Mouse (Mus musculus): ENCODE results near the gene Depdc1b.

Gene Depdc1b

DNA sequence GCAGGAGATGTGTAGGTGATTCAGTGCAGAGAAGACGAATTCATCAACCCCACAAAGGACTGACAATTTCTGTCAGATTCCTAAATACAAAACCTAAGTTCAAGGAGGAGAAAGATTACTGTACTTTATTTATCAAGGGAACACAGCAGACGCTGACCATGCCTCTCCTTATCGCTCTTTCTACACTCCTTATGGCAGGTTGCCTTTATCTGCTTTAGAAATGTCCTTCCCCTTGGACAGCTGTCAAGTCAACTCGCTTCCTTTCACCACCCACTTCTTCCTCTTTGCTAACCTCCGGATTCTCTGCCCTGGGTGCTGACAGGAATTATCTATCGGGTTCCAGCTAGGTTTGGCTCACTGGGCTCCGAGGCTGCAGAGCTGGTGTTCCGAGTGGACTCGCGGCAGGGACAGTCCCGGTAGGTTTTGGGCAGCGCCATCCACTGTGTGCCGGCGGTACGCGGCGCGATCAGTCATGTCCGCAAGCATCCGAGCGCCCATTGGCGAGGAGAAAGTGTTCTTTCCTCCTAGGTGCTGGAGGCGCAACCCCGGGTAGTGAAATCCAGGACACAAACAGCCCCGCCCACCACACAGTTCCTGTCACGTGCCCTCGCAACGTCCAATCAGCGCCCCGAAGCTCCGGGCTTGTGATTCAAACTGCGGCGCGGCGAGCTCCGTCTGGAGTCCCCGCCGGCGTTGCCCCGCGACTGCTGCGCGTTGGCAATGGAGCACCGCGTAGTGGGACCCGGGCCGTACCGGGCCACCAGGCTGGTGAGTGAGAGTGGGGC is at the start of gene Depdc1b:
Depdc1b (plus strand) TSS at position 631 of the 785 bp plus-strand sequence.
- in situ Hi-C loops (cut with MboI; ENCODE audit: unreplicated experiment in 2 of 2) = loop anchor here in 1 of 2 experiments (10.0 kb wide), 1 partner anchor 1201 kb away; no protein-coding TSS in a partner anchor

DNA sequence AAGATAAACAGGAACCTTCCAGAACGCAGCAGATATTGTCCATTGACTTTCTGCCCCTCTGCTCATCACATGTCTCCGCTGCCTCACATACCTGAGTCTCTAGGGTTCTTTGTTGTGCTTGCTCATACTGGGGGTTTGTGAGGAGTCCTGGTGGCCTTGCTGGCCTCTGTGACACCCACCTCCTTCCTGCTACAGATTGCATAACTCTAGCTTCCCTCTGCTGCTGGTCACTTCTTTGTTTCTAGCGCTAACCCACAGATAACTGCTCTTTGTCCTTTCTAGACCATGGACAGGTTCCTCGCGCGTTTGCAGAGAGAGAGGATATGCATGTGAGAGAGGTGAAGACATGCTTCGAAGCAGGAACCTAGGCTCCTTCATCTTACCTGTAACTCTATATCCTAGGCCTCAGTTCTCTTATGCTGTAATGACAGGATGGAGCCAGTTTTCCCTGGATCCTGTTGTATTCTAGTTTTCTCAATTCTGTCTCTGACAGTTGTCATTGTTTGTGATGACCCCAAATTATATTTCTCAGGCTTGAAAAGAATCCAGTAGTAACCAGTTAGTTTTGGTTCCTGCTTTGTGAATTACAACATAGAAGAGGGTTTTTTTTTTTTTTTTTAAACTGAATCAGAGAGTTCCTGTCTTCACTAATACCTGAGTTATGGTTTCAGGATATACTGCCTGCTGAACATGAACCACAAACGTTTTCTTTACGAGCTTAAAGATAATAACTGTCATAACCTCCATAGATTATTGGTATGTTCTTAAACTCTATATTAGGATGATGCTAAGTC is 48.1 kb upstream of the Depdc1b start:
- in situ Hi-C loops (cut with MboI; ENCODE audit: unreplicated experiment in 2 of 2) = no loop called here

DNA sequence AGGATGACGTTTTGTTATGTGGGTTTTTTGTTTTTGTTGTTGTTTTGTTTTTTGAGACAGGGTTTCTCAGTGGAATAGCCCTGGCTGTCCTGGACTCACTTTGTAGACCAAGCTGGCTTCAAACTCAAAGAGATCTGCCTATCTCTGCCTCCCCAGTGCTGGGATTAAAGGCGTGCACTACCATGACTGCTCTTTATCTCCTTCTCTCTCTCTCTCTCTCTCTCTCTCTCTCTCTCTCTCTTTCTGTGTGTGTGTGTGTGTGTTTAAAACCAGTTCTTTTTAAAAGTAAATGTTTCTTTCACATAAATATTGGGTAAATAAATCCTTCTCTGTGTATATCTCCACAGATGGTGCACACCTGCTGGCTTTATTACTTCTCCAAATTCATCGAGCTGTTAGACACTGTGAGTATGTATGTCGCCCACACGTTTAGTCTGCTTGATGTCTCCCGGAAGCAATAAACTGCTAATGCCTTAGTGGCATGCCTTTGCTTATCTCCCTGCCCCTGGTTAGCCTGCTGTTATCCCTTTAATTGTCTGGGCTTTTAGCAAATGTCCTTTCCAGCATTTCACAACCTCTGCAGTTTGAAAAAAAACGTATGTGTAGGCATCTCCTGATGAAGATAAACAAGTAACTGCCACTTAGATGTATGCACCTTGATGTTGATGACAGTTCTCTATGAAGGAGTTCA is 44.5 kb upstream of the Depdc1b start:
- in situ Hi-C loops (cut with MboI; ENCODE audit: unreplicated experiment in 2 of 2) = no loop called here

DNA sequence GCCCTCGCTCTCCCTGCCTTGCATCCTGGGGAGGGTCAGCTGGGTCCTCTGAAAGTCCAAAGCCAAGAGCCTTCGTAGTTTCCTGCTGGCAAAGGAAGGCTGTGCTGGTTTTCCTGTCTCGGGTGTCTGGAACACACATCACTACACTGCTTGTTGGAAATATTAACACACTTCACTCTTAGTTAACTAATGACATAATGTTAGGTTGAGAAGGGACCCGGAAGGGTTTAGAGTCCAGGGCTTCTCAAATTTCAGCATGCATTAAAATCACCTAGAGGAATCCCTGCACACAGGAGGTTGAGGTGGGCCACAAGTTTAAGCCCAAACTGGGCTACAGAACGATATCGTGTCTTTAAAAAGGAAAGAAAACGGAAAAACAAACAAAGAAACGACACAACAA is 43.8 kb upstream of the Depdc1b start:
- in situ Hi-C loops (cut with MboI; ENCODE audit: unreplicated experiment in 2 of 2) = no loop called here

DNA sequence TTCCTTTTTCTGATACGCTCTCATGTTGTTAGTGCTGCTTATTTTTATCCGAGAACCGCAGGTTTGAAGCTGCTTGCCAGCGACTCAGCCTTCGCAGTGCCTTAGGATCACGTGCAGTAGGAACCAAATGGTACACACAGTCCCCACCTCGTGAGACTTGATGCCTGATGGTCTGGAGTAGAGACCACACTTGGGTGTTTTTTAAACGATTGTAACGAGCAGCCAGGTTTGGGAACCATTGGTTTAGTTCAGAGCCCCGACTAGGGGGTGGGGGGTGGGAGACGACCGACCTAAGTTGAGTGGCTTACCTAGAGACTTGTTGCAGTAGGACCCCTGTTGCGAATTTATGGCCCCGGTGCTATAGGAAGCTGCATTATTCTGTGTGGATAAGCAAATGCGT is 43.1 kb upstream of the Depdc1b start:
- in situ Hi-C loops (cut with MboI; ENCODE audit: unreplicated experiment in 2 of 2) = no loop called here

DNA sequence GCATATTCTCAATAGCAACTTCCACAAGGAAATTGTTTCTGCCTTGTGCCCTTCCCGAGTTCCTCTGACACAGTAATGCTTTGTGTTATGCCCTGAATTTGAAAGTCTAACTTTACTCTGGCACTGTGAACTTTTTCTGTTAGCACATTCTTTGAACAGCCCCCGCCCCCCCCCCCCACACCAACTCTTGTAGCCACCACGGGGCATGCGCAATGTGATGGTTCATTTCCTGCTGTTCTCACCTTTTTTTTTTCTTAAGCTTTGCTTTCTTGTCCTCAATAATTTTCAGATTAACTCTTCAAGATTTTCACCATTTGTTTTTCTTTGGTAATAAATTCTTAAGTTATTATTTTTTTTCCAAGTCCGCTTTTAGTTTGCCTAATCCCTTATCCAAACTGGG is 42.7 kb upstream of the Depdc1b start:
- in situ Hi-C loops (cut with MboI; ENCODE audit: unreplicated experiment in 2 of 2) = no loop called here

DNA sequence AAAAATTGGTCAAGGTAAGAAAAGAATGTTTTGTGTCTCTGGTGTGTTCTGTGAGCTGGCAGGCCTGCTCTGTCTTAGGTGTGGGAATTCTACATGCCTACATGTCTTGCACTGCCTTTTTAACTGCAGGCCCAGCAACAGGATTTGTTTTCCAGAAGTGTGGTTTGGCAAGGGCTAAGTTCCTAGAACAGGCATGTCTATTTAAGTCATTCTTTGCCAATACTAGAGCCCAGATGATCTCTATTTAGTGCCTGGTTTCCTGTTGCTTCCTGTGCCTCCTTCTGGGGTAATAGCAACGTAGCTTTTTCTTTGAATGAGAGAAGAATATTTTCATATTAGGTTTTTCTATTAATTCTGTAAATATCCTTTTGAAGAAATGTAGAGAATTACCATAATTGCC is 39.6 kb upstream of the Depdc1b start:
- in situ Hi-C loops (cut with MboI; ENCODE audit: unreplicated experiment in 2 of 2) = no loop called here

DNA sequence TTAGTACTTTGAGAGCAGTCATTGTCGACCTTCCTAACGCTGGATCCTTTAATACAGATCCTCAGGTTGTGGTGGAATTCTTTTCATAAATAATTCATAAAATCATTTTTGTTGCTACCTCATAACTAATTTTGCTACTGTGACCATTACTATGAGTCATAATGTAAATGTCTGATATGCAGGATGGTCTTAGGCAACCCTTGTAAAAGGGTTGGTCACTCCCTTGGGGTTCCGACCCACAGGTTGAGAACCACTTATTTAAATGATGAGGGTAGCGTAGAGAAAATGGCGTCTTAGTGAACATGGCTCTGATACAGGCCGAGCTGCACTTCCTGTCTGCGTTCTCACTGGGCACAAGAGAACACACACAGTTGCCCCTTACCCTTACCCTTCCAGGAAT is 38.8 kb upstream of the Depdc1b start:
- in situ Hi-C loops (cut with MboI; ENCODE audit: unreplicated experiment in 2 of 2) = no loop called here

DNA sequence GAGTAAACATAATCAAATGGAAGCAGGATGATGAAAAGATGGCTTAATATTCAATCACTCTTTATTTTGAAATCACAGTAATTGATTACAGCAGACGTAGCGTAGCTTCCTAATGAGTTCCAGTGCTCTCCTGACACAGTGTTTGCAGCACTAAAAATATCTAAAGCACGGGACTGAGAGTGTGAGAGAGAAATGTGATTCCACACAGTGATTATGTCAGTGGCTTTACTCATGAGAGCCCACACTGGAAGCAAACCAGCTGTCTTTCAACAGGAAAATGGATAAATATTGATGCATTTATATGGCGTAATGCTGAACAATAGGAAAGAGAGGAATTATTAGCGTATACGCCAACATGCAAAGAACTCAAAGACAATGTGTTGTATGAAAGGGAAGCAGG is 37.5 kb upstream of the Depdc1b start:
- in situ Hi-C loops (cut with MboI; ENCODE audit: unreplicated experiment in 2 of 2) = no loop called here

DNA sequence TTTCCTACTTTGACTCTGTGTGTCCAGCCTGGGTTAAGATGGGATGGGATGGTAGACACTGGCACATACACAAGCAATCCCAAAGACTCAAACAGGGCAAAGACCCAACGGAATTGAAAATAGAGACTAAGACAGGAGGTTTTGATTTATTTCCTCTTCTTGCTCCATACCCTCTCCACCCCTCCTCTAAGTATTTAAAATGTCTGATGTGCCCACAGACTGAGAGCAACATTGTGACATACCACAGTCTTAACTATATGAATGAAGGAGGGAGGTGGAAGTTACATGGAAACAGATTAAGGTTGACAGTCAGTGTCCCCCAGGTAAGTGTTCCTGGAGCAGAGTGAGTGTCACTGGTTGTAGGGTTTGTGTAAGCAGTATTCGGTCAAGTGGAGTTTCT is 31.8 kb upstream of the Depdc1b start:
- in situ Hi-C loops (cut with MboI; ENCODE audit: unreplicated experiment in 2 of 2) = no loop called here

DNA sequence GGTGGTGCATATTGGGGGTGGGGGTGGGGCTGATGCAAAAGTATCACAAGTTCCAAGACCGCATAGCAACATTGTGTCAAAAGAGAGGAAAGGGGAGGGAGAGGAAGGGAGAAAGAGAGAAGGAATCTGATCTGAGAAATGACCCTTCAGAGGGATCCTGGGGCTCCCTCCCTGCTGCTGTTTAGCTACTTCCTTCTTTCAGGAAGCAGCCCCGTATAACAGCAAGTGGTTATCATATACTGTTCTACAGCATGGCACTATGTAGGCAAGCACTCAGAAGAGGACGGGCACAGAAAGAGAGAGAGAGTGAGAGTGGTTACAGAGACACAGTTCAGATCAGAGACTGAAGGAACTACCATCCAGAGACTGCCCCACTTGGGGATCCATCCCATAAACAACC is 28.2 kb upstream of the Depdc1b start:
- in situ Hi-C loops (cut with MboI; ENCODE audit: unreplicated experiment in 2 of 2) = no loop called here

DNA sequence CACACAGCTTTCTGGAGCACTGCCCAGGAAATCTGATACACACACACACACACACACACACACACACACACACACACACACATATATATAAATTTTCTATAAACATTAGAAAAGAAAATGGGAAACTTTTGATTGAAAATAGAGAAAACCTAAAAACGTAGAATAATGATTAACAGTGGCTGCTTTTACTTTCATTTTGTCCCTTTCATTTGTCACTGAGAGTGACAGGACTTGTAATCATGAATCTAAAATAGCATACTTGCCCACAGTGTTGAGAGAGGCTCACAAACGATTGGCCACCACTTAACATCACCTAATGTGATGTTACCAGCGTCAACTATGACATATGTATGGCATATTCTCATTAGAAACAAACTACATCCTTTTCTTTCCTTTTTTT is 26.7 kb upstream of the Depdc1b start:
- in situ Hi-C loops (cut with MboI; ENCODE audit: unreplicated experiment in 2 of 2) = no loop called here

DNA sequence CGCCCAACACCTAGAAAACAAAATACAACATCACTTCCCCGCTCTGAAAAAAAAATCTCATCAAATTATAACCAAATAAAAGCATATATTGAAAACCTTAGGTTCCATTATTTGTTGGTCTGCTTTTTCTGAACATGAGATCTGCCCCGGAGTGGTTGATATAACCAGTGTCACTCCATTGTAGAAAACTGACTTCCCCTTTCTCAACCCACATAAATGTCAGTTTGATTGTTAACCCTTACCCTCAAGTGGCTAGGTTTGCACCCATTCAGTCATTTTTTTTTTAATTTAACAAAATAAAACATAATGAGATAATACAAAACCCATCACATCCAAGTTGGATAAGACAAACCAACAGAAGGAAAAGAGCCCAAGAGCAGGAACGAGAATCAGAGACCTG is 25.8 kb upstream of the Depdc1b start:
- in situ Hi-C loops (cut with MboI; ENCODE audit: unreplicated experiment in 2 of 2) = no loop called here

DNA sequence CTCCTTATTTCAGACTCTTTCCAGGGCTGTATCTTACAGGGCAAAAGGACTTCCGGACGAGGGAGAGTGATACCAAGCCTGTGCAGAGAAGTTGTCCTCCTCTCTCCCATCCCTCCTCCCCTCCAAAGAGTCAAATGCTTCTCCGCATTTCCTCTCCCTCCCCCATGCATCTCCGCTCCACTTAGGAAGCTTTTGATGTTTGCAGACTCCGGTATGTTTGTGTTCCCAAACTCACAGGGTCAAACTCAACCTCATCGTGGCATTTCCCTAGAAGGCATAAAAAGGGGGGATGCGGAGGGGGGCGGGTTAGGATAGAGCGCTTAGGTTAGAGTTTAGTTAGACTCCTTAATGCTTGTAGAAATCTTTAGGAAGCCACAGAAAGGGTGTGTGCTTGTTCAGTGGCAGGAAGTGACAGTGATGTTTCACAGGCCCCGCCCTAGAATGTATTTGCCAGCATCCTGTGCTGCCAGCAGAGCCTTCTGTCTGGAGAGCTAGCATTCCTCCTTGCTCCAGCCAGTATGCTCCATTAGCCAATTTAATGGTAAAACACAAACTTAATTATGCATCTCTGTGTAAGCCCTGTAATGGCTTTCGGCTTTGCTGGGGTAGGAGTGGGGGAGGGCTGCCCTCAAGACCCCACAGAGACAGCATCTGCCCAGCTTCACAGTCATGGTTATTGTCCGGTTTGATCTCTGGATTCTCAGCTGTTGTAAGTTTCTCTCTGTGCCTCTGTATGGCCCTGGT is 18.6 kb upstream of the Depdc1b start:
- in situ Hi-C loops (cut with MboI; ENCODE audit: unreplicated experiment in 2 of 2) = no loop called here

DNA sequence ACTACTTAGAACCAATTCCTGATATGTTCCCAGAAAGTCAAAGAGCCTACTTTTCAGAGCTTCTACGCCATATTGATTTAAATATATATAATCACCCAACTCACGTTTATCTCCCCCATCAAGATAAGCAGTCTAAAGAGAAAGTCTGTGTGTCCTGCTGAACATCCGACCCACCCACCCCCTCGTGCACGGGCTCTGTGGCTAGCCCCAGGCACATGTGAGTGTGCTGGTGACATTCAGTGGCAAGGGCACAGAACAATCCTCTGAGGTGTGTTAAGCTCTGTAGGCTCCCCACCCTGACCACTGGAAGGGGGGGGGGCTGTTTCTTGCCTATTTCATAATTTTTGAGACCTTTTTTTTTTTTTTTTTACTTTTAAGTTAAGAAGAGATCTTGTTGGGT is 17.9 kb upstream of the Depdc1b start:
- in situ Hi-C loops (cut with MboI; ENCODE audit: unreplicated experiment in 2 of 2) = no loop called here

DNA sequence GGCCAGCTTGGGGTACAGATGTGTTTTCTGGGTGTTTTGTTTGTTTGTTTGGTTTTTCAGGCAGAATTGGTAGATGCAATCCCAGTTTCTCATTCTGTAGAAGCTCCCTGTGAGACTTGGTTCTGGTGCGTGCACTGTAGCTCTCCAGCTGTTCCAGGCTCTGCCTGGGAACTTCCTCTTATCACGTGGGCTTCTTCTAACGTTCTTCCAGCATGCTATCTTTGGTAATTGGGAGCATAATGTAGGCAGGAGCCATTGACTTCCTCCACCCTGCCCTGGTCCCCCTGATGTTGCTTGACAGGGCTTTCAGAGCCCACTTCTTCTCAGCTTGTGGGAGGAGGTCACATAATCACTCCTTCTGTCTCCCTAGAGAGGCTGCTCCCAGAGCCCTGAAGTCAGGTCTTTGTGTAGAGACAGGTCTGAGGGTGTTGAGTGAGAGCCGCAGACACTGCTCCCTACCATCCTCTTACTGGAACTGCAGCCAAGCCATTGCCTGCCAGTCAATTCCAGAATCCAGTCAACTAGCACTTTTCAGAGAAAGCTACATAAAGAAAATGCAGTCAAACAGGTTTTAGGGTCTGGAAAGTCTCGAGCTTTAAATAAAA is 15.7 kb upstream of the Depdc1b start:
- in situ Hi-C loops (cut with MboI; ENCODE audit: unreplicated experiment in 2 of 2) = no loop called here

DNA sequence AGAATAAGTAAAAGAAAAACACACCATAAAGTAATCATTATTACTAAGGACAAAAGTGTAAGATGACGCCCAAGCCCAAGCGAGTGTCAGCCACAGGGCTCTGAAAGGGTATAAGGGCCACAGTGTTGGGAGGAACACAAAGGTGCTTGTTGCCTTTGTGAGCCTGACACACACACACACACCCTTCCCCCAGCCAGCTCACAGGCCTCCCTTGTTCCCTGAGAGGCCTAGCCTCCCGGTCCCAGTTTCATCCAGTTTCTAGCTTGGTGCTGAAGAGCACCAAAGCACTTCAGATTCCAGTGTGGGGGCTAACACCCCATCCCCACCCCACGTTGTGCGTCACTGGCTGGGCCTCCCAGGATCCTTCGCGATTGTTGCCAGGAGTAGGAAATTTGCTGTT is 14.7 kb upstream of the Depdc1b start:
- in situ Hi-C loops (cut with MboI; ENCODE audit: unreplicated experiment in 2 of 2) = no loop called here

DNA sequence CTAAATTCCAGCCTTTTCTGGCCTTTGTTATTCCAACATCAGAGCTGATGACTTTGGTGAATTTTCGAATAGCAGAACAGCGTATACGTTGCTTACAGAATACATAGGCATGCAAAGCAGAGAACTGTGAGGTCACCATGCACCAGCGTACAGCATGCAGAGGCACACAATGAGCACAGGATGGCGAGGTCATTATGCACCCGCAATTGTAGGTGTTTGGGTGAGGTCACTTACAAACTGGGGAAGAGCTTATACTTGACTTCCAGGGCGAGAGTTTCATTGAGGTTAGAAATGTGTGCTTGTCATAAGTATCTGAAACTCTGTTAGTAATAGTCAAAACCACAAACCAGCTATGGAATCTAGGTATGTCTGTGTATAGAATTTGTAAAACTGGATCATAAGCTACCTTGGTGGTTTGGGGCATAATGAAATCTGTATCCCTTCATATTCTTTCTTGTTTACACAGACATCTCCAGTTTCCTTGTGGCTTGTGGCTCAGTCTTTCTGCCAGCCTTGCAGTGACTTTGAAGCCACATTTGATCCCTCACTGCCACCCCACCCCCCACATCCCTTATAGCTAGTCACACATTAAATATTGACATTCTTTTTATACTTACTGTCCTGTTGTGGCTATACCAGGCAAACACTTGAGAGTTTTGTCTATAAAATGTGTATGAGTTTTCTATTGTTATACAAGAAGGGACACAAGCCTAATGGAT is 13.0 kb upstream of the Depdc1b start:
- in situ Hi-C loops (cut with MboI; ENCODE audit: unreplicated experiment in 2 of 2) = no loop called here

DNA sequence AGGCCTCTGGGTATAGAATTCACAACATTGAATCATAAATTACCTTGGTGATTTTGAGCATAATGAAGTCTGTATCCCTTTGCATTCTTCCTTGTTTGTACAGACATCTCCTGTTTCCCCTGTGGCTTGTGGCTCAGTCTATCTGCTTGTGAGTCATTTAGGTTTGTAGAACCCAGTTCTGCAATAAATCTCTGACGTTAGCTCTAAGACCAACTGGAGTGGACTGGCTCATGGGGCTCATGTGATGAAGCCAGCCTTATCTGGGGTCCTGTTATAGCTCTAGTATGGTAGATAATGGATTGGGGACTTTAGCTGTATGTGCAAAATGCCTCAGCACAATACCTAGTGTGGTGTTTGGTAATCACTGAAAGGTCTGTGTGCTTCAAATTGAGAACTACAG is 12.3 kb upstream of the Depdc1b start:
- in situ Hi-C loops (cut with MboI; ENCODE audit: unreplicated experiment in 2 of 2) = no loop called here

DNA sequence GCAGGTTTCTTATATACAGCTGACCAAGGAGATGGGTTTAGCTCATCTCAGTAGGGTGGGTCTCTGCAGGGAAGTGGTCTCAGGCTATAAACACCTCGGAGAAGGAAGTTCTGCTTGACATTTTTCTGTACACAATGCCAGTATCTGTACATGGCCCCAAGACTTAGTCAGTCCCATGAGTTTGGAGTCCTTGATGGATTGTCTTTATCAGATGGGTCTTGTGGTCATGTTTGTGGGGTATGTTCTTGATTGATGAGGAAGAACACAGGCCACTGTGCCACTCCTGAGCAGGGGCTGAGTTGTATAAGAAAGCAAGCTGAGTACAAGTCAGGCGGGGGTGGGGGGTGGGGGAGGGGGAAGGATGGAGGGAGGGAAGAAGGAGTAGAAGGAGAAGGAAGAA is 11.5 kb upstream of the Depdc1b start:
- in situ Hi-C loops (cut with MboI; ENCODE audit: unreplicated experiment in 2 of 2) = no loop called here

All from v-Abl transformed pro-B cells (cell line).